Mouse (Mus musculus) CD4-positive, CD25-positive, alpha-beta regulatory T cell, adult 9 weeks (primary cell): ENCODE measurements around the gene Dnttip1. TPM values are rescaled to one million over a fixed set of nuclear protein-coding genes. Genes with fewer than 3 reads are reported as not detected.

Experiments used
- polyA plus RNA-seq: library from polyadenylated mRNA; unstranded; fragments of 100-300 nt; shearing (Covaris generic); gene quantifications from one replicate; pipeline ENCODE4 v1.2.1, GENCODE M21; 2017

Dnttip1 gene
- polyA plus RNA-seq = 10.4 TPM

GRCm38 (mm10) chr2:164745843-164746479 is at the start of gene Dnttip1, which contains the start of gene Wfdc3:
Dnttip1 (plus strand) TSS chr2:164745983.
Wfdc3 (minus strand) TSS chr2:164745931.

GRCm38 (mm10) chr2:164698201-164698600 is 47.6 kb upstream of the Dnttip1 start, which contains the start of gene Spint4:
Spint4 (plus strand) TSS chr2:164698501.

GRCm38 (mm10) chr2:164715005-164715404 is 30.8 kb upstream of the Dnttip1 start, which contains the start of gene Spint5:
Spint5 (plus strand) TSS chr2:164715305.

GRCm38 (mm10) chr2:164769258-164770037 is 23.7 kb downstream of the Dnttip1 start, which contains the start of gene Ube2c:
Ube2c (plus strand) TSS chr2:164769898.

GRCm38 (mm10) chr2:164779481-164780086 is 33.8 kb downstream of the Dnttip1 start, which contains the start of gene Tnnc2:
Tnnc2 (minus strand) TSS chr2:164779967.

GRCm38 (mm10) chr2:164785481-164786387 is 40.0 kb downstream of the Dnttip1 start, which contains the start of gene Snx21:
Snx21 (plus strand) TSS chr2:164785823.

GRCm38 (mm10) chr2:164804533-164805331 is 58.9 kb downstream of the Dnttip1 start, which contains the start of the genes Acot8 and Zswim3:
Acot8 (minus strand) TSS chr2:164804882.
Zswim3 (plus strand) TSS chr2:164805098.

Other genes with a start within 250 kb of the Dnttip1 start
- 38.2 TPM for gene Pigt, start 248.5 kb upstream of the Dnttip1 start, polyA plus RNA-seq
- 2.6 TPM for gene Wfdc2, start 183.6 kb upstream of the Dnttip1 start, polyA plus RNA-seq
- not detected for gene Spint3, start 172.5 kb upstream of the Dnttip1 start, polyA plus RNA-seq
- not detected for gene Wfdc6a, start 160.5 kb upstream of the Dnttip1 start, polyA plus RNA-seq
- not detected for gene Eppin, start 152.4 kb upstream of the Dnttip1 start, polyA plus RNA-seq
- gene Wfdc6b, start 132.5 kb upstream of the Dnttip1 start, polyA plus RNA-seq = not detected
- gene Wfdc8, start 132.4 kb upstream of the Dnttip1 start, polyA plus RNA-seq = not detected
- gene Wfdc16, start 107.2 kb upstream of the Dnttip1 start, polyA plus RNA-seq = not detected
- gene Wfdc10, start 89.9 kb upstream of the Dnttip1 start, polyA plus RNA-seq = not detected
- not detected for gene Wfdc9, start 89.4 kb upstream of the Dnttip1 start, polyA plus RNA-seq
- gene Wfdc11, start 71.9 kb upstream of the Dnttip1 start, polyA plus RNA-seq = not detected
- gene Wfdc13, start 60.9 kb upstream of the Dnttip1 start, polyA plus RNA-seq = not detected
- not detected for gene Spint4, start 47.5 kb upstream of the Dnttip1 start, polyA plus RNA-seq
- not detected for gene Spint5, start 30.7 kb upstream of the Dnttip1 start, polyA plus RNA-seq
- not detected for gene Wfdc3, start 52 bp upstream of the Dnttip1 start, polyA plus RNA-seq
- gene Ube2c, start 23.9 kb downstream of the Dnttip1 start, polyA plus RNA-seq = 8.4 TPM
- not detected for gene Tnnc2, start 34.0 kb downstream of the Dnttip1 start, polyA plus RNA-seq
- 6.5 TPM for gene Snx21, start 39.8 kb downstream of the Dnttip1 start, polyA plus RNA-seq
- 43.9 TPM for gene Acot8, start 58.9 kb downstream of the Dnttip1 start, polyA plus RNA-seq
- gene Zswim3, start 59.1 kb downstream of the Dnttip1 start, polyA plus RNA-seq = 9.8 TPM
- 27.5 TPM for gene Zswim1, start 76.7 kb downstream of the Dnttip1 start, polyA plus RNA-seq
- 0.72 TPM for gene Spata25, start 82.6 kb downstream of the Dnttip1 start, polyA plus RNA-seq
- gene Ctsa, start 86.9 kb downstream of the Dnttip1 start, polyA plus RNA-seq = 218 TPM
- 2.6 TPM for gene Neurl2, start 87.5 kb downstream of the Dnttip1 start, polyA plus RNA-seq
- 0.98 TPM for gene Pltp, start 111.7 kb downstream of the Dnttip1 start, polyA plus RNA-seq
- 155 TPM for gene Pcif1, start 133.3 kb downstream of the Dnttip1 start, polyA plus RNA-seq
- gene Zfp335, start 165.8 kb downstream of the Dnttip1 start, polyA plus RNA-seq = 42.1 TPM
- 8.8 TPM for gene Mmp9, start 194.8 kb downstream of the Dnttip1 start, polyA plus RNA-seq
- not detected for gene Slc12a5, start 214.8 kb downstream of the Dnttip1 start, polyA plus RNA-seq